Mouse (Mus musculus): ENCODE results near the gene Aox1.

Aox1 gene

DNA sequence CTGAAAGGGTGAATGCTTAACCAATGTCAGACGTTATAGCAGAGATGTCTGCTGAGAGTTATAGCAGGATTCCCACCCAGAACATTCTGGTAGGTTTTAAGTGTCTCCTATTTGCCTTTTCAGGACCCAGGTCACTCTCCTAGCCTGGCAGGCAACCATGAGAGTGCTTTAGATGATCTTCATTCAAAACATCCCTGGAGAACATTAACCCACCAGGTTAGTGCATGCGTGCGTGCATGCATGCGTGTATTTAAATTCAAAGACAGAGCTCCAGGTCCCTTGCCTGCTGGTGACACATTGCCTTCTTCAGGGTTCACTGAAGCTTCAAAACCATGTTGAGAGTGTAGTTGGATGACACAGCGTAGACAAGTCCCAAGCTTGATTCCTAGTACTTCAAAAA lies 35.4 kb downstream of the Aox1 start:
- no peak for DNase-seq (ENCODE audit: low read depth in 1 of 2, low spot score in 2 of 2)

DNA sequence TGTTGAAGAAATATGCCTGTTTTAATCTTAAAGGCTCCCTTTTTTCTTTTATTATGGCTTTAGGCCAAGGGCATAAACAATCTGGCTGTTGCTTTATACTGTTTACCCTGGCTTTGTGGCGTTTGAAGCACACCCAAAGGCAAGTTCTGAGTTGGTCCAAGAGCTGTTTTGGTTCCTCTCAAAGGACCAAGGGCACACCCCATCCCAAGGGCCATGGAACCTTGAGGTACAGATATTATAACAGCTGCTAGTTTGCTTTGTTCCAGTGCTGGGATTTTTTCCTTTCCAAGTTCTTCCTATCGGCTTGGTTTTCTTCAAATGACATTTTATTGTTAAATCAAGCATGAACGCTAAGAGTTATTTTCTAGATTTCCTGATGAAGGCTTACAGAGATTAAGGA lies 35.9 kb downstream of the Aox1 start:
- DNase-seq (ENCODE audit: low read depth in 1 of 2, low spot score in 2 of 2) = no peak

- no peak for DNase-seq (ENCODE audit: low read depth in 1 of 2, low spot score in 2 of 2)
Measured at GRCm38 (mm10) chr1:58069181-58069580, 39.5 kb downstream of the Aox1 start.

DNA sequence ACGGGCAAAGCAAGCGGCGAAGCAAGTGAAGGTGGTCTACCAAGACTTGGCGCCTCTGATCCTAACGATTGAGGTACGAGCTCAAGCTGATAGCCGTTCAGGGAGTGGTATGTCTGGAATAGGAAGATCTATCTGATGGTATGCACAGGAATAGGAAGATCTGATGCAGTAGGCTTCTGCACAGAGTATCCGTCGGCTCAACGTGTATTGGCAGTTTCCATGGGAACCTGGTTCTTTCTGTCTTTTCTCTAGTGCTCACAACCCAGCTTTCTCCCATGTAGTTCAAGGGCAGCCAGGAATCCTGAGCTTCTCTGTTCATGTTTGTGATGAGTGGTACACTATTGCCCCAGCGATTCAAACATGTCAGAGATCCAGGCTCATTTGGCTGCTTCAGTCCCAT lies 40.4 kb downstream of the Aox1 start:
- no peak for DNase-seq (ENCODE audit: low read depth in 1 of 2, low spot score in 2 of 2)

DNA sequence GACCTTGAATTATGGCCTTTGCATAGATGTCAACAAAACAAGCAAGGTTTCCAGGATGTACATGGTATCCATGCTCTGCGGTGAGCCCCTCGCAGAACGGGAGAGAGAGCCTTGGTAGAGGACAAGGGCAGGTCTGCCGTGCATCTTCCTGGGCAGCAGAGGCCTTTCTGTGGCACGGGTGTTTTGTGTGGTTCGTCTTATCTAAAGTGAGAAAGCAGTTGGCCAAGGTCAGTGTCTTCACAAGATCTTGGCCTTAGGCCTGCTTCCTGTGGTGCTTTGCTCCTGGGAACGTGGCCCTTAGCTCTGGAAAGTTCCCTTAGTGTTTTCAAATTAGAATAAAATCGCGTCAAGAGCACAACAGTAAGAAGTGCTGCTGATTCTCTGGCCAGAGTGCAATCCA lies 41.3 kb downstream of the Aox1 start:
- no peak for DNase-seq (ENCODE audit: low read depth in 1 of 2, low spot score in 2 of 2)

- DNase-seq (ENCODE audit: low read depth in 1 of 2, low spot score in 2 of 2) = no peak
Measured at GRCm38 (mm10) chr1:58071509-58071908, 41.8 kb downstream of the Aox1 start.

DNA sequence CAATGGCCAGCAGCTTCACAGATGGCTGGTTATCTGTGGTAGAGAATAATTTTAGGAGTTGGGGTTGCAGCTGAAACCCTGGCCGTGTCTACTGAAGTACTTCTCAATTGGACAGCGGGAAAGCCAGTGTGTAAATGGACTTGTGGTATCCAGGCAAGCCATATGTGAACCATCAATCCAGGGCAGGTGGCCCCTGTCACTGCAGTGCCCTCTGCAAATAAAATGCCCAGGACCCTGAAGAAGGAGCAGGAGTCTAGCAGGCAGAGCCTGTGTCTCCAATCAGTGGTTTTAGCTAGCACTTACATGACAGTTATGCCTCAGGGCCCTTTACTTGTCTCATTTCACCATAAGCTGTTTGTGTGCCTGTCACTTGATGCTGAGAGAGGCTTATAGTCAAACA lies 42.7 kb downstream of the Aox1 start:
- DNase-seq (ENCODE audit: low read depth in 1 of 2, low spot score in 2 of 2) = no peak

- DNase-seq (ENCODE audit: low read depth in 1 of 2, low spot score in 2 of 2) = no peak
Measured at GRCm38 (mm10) chr1:58072991-58073730, 43.4 kb downstream of the Aox1 start.

DNA sequence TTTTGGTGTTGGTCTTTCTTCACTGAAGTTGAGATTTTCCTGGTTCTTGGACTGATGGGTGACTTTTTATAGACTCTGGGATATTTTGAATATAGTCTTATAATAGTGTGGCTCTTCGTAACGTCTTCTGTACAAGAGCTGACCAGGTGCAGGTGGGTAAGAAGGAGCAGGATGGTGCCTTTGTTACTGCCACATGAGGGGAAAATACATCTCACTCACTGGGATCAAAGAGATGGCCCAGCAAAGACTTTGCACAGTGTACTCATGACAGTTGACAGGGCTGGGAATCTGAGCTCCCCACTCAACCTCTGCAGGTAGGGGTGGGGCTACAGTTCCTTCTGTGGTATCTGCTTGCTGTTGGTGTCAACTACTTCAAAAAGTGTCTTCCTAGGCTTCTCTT lies 44.5 kb downstream of the Aox1 start:
- no peak for DNase-seq (ENCODE audit: low read depth in 1 of 2, low spot score in 2 of 2)

DNA sequence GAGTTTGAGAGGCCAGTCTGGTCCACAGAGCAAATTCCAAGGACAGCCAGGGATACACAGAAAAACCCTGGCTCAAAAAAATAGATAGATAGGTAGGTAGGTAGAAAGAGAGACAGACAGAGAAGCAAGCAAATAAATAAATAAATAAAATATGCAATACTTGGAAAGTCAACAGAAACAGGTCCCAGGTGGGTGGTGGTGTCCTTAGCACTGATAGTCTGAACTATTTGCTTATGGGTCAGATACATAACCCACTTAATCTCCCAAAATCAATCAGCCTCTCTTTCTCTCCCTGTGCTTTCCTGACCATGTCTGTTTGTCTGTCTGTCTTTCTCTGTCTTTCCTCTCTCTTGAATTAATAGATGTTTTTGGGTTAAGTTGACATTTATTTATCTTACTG lies 48.2 kb downstream of the Aox1 start:
- DNase-seq (ENCODE audit: low read depth in 1 of 2, low spot score in 2 of 2) = no peak

- DNase-seq (ENCODE audit: low read depth in 1 of 2, low spot score in 2 of 2) = no peak
Measured at GRCm38 (mm10) chr1:58078390-58078789, 48.7 kb downstream of the Aox1 start.

DNA sequence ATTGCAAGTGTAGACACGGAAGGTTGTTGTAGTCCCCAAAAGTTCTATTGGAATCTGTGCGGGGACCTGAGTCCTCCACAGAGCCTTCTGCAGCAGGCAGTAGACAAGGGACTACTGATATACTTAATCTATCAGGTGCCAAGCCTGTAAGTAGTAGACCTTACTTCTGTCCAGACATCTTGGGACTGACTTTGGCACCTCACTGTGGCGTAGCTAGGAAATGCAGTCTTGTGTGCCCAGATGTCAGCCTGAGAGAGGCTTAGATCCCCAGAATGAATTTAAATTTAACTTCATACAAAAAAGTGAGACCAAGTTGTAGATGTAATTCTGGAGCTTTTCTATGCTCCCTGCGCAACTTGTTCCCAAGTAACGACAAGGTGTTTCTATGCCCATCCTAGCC lies 50.0 kb downstream of the Aox1 start:
- no peak for DNase-seq (ENCODE audit: low read depth in 1 of 2, low spot score in 2 of 2)

GRCm38 (mm10) chr1:58080446-58080845 lies 50.7 kb downstream of the Aox1 start:
- DNase-seq (ENCODE audit: low read depth in 1 of 2, low spot score in 2 of 2) = no peak

- no peak for DNase-seq (ENCODE audit: low read depth in 1 of 2, low spot score in 2 of 2)
Measured at GRCm38 (mm10) chr1:58081356-58081755, 51.6 kb downstream of the Aox1 start.

DNA sequence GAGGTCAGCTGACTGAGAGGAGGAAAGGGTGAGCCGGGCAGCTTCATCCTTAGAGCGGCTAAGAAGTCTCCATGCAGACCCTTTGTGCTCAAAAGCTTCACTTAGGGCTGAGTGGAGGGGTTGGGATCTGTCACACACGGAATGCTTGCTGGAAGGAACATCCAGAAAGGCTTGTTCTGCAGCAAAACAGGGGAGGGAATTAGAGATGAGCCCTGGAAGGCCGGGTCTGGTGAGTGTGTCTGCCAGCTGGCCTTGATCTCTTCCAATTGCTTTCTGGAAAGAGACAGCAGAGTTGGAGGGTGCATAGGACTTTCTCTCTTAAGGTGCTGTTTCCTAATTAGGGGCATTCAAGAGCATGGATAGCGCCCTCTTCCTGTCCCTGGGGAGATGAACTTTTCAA lies 59.6 kb downstream of the Aox1 start:
- DNase-seq (ENCODE audit: low read depth in 1 of 2, low spot score in 2 of 2) = no peak

DNA sequence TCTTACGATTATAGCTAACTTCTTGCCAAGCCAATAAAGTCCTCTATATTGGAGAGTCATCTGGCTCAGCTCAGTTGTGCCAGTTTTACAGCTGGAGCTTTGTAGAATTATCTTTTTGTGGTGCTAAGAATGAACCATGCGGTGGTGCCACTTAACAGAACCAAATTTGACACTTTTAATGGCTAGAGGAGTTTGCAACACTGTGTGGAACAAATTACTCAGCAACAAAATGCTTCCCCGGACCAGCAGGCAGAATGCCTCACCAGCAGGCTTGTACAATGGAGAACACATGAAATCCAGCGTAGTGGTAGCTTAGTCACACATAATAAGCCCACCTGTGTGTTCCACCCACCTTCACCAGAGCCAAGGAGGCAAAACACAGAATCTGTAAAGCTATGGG lies 60.5 kb downstream of the Aox1 start:
- DNase-seq (ENCODE audit: low read depth in 1 of 2, low spot score in 2 of 2) = no peak

DNA sequence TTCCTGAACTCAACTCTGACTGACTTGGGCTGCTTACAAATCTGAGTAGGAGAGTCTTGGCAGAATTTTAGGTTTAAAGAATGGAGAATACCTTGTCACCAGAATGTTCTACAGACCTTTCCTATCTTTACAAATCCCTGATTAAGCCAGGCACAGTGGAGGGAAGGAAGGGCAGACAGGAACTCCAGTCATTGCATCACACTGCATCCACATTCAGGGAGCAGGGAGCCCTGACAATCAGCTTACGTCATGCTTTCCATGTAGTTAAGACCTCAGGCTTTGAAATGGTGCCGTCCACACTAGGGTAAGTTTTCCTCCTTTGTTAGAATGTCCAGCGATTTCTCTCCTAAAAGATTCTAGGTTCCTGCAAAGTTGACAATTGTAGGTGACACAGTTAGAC lies 61.5 kb downstream of the Aox1 start:
- no peak for DNase-seq (ENCODE audit: low read depth in 1 of 2, low spot score in 2 of 2)

DNA sequence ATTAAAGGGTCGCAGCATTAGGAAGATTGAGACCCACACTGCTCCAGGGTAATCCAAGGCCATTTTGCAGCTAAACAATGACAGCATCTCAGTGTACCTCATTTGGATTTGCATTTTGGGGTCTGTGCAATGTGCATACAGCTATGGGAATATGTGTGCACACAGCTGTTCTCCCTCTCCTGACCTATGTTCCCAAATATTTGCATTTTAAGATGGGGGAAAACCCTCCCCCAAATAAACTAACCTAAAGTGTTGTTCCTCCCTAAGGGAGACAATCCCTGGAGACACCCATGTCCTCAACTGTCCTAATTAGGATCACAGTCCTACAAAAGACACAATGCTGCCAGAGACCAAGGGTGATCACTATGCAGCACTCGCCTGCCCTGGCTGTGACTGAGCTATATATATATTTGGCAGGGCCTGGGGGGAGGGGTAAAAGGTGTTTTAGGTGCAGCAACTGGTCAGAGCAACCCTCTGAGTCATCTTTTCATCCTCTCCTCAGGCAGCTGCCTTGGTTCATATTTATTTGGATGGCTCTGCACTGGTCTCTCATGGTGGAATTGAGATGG lies 62.3 kb downstream of the Aox1 start:
- DNase-seq (ENCODE audit: low read depth in 1 of 2, low spot score in 2 of 2) = no peak

GRCm38 (mm10) chr1:58097338-58097737 lies 67.6 kb downstream of the Aox1 start:
- no peak for DNase-seq (ENCODE audit: low read depth in 1 of 2, low spot score in 2 of 2)

DNA sequence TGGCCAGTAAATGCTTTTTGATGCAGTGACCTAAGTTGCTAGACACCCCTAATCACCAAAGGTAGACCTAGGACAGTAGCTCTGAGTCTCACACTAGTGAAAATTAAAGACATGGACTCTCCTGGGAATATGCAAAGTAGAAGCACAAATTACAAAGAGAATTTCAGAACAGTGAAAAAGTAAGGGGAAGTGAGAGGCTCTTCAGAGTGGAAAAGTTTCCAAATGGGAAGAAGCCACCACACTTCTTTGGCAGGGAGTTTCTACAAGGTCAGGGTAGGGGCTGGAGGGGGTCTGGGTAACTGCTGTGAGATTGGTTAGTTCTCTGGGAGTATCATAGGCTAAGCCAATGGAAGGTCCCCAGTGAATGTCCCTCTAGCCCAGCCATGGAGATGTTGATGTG lies 69.4 kb downstream of the Aox1 start:
- DNase-seq (ENCODE audit: low read depth in 1 of 2, low spot score in 2 of 2) = no peak

DNA sequence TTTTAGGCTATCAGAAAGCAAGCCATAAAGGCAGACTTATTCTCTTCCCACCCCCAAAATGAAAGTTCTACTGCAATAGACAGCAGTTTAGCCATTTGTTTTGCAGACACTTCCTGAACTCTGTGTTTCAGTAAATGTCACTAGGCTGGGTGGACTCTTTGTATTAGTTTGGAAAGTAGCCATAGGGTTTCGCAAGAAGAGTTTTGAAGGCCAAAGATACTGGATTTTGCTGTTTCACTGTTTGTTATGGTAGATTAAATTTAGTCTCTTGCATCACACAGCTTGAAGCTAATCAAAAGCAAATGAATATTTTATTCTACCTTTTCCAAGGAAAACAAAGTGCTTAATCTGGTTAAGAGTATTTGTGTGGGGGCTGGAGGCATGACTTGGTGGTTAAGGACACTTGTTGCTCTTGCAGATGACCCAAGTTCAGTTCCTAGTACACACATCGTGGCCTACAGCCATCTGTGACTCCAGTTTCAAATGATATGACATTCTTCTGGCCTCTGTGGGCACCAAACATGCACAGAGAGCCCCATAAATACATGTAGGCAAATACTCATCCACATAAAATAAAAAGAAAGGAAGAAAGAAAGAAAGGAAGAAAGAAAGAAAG lies 71.9 kb downstream of the Aox1 start:
- DNase-seq (ENCODE audit: low read depth in 1 of 2, low spot score in 2 of 2) = no peak

DNA sequence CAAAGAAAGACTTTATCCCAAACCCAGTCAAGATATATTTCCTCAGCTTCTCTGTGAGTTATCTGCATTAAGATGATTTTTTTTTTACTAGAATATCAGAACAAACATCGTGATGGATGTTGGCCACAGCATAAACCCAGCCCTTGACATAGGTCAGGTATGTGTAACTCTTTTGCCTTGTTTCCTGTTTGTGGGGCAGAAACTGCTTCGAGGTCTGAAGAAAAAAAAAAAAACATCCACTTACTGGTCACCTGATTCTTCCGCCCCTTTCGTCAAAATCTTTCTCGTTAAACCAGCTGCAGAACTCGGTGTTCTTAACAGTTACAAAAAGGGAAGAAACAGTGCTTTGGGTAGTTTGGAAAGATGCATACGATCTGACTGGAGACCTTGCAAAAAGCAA lies 72.8 kb downstream of the Aox1 start:
- no peak for DNase-seq (ENCODE audit: low read depth in 1 of 2, low spot score in 2 of 2)

GRCm38 (mm10) chr1:58105685-58106084 lies 76.0 kb downstream of the Aox1 start:
- DNase-seq (ENCODE audit: low read depth in 1 of 2, low spot score in 2 of 2) = no peak
